Mouse (Mus musculus) CH12.LX (cell line): ENCODE results near the gene Tbc1d14.

Experiments used
- BHLHE40 ChIP-seq: IDR thresholded peaks from 2 replicates; pipeline ENCODE4 v1.6.1; 2011; ENCODE audit warnings: mild to moderate bottlenecking, low read depth, low read length, improper control_type of control experiment
- CTCF ChIP-seq, 2 experiments: IDR thresholded peaks in 1 of 2; conservative IDR thresholded peaks in 1 of 2; 2 replicates each; pipeline ENCODE4 v1.5.1; 2011 to 2012; ENCODE audit warnings: low read depth in 2 of 2, low read length in 2 of 2, improper control_type of control experiment in 1 of 2, inconsistent platforms in 1 of 2, mild to moderate bottlenecking in 1 of 2, moderate library complexity in 1 of 2
- ETS1 ChIP-seq: conservative IDR thresholded peaks from 2 replicates; pipeline ENCODE4 v1.6.1; 2012; ENCODE audit warnings: low read depth, mild to moderate bottlenecking, inconsistent platforms, low read length, improper control_type of control experiment, moderate library complexity
- MAFK ChIP-seq: IDR thresholded peaks from 2 replicates; pipeline ENCODE4 v1.6.1; 2011; ENCODE audit warnings: low read length, improper control_type of control experiment; ENCODE audit not compliant: insufficient replicate concordance
- MAX ChIP-seq: IDR thresholded peaks from 2 replicates; pipeline ENCODE4 v1.6.1; 2011; ENCODE audit warnings: low read length, improper control_type of control experiment
- TCF12 ChIP-seq: IDR thresholded peaks from 2 replicates; pipeline ENCODE4 v1.6.1; 2014; ENCODE audit warnings: low read depth, mild to moderate bottlenecking, inconsistent platforms, low read length, improper control_type of control experiment

- TF ChIP-seq CTCF (conservative IDR thresholded peaks at IDR 0.05 in 1 of 2, IDR thresholded peaks at IDR 0.05 in 1 of 2; ENCODE audit: low read depth in 2 of 2, low read length in 2 of 2): no peak
- TF ChIP-seq MAX: no peak
- TF ChIP-seq MAFK: no peak
- TF ChIP-seq BHLHE40: no peak
- no peak for TF ChIP-seq ETS1
- no peak for TF ChIP-seq TCF12
Measured at GRCm38 (mm10) chr5:36590499-36590920, 2.6 kb downstream of the Tbc1d14 start.
